Mouse (Mus musculus) embryonic facial prominence, embryonic 15.5 days (tissue): ENCODE data around the gene Zrsr1. TPM values are rescaled to one million over a fixed set of nuclear protein-coding genes. Genes with fewer than 3 reads are reported as not detected.

Source experiments
- ATAC-seq: fragments of 200-750 bp; cut with Nextera tagmentation; 2 replicates; pipeline ENCODE4 v1.8.0; 2017; ENCODE audit warnings: low read depth, moderate TSS enrichment; ENCODE audit not compliant: insufficient number of reproducible peaks, low FRiP score, low TSS enrichment
- H3K27ac ChIP-seq: fragments of 300-500 bp; sonication (generic); replicated peaks from 2 replicates; pipeline ENCODE4 v1.5.1; 2015; ENCODE audit warnings: mild to moderate bottlenecking, inconsistent platforms
- H3K27me3 ChIP-seq: fragments of 300-500 bp; sonication (generic); 2 replicates; pipeline ENCODE4 v1.6.1; 2015; ENCODE audit warnings: inconsistent platforms
- H3K36me3 ChIP-seq: fragments of 300-500 bp; sonication (generic); 2 replicates; pipeline ENCODE4 v1.6.1; 2015; ENCODE audit warnings: mild to moderate bottlenecking, inconsistent platforms
- H3K4me1 ChIP-seq: fragments of 300-500 bp; sonication (generic); 2 replicates; pipeline ENCODE4 v1.6.1; 2015; ENCODE audit warnings: inconsistent platforms
- H3K4me2 ChIP-seq: fragments of 300-500 bp; sonication (generic); replicated peaks from 2 replicates; pipeline ENCODE4 v1.6.1; 2015; ENCODE audit warnings: mild to moderate bottlenecking, inconsistent platforms
- H3K4me3 ChIP-seq: fragments of 300-500 bp; sonication (generic); replicated peaks from 2 replicates; pipeline ENCODE4 v1.5.1; 2015; ENCODE audit warnings: mild to moderate bottlenecking, inconsistent platforms
- H3K9ac ChIP-seq: fragments of 300-500 bp; sonication (generic); 2 replicates; pipeline ENCODE4 v1.6.1; 2015; ENCODE audit warnings: inconsistent platforms
- H3K9me3 ChIP-seq: fragments of 300-500 bp; sonication (generic); replicated peaks from 2 replicates; pipeline ENCODE4 v1.6.1; 2016; ENCODE audit warnings: inconsistent platforms
- WGBS: fragments of 180-500 bp; shearing (Covaris S2); methylation state at CpG from one replicate; pipeline ENCODE4 v1.1.7; 2015; 5-methylcytosine and 5-hydroxymethylcytosine counted together
- polyA plus RNA-seq: library from polyadenylated mRNA; unstranded; fragments of >200 nt; fragmentation: Nextera tagmentation; extraction: Ambion mirVana; gene quantifications from 2 replicates; pipeline ENCODE4 v1.2.1, GENCODE M21; 2015

Gene Zrsr1
- polyA plus RNA-seq, 1 experiment from 2014 or later: 3.5 TPM

- peak overlapping the region; percentile 78; the same call in 1 of the 2 replicates for H3K27ac ChIP-seq
- no peaks in the 10 kb centered on the region for H3K27me3 ChIP-seq
- peak overlapping the region; percentile 49 for H3K4me2 ChIP-seq
- no peak overlapping the region for H3K9ac ChIP-seq
- no peak for ATAC-seq
- peak overlapping the region; percentile 58 for H3K4me3 ChIP-seq
- peaks cover 13% of the 10 kb centered on the region; the same call in 1 of the 2 replicates for H3K9me3 ChIP-seq
- WGBS: 52% methylated on average over 14 of the region's 14 CpGs
- H3K4me1 ChIP-seq: peaks cover 14% of the 10 kb centered on the region
- H3K36me3 ChIP-seq: peaks cover 21% of the 10 kb centered on the region
These were observed 1.8 kb downstream of the Zrsr1 start for GRCm38 (mm10) chr11:22973599-22973998.

GRCm38 (mm10) chr11:22978215-22978614 lies 6.4 kb downstream of the Zrsr1 start:
- Histone ChIP-seq H3K4me2 (no peak overlapping the region), H3K27ac (no peak overlapping the region), H3K4me1 (peaks cover 23% of the 10 kb centered on the region), H3K36me3 (peaks cover 19% of the 10 kb centered on the region), H3K9me3 (no peaks in the 10 kb centered on the region), H3K27me3 (no peaks in the 10 kb centered on the region), H3K4me3 (no peak overlapping the region), H3K9ac (no peak overlapping the region)
- 92% methylated on average over 3 of the region's 3 CpGs for WGBS
- ATAC-seq: no peak

GRCm38 (mm10) chr11:22978711-22979110 lies 6.9 kb downstream of the Zrsr1 start:
- ATAC-seq: no peak
- Histone ChIP-seq H3K4me1 (peaks cover 23% of the 10 kb centered on the region), H3K9ac (no peak overlapping the region), H3K27me3 (no peaks in the 10 kb centered on the region), H3K36me3 (peaks cover 14% of the 10 kb centered on the region), H3K4me2 (no peak overlapping the region), H3K4me3 (no peak overlapping the region), H3K27ac (no peak overlapping the region), H3K9me3 (no peaks in the 10 kb centered on the region)
- 69% methylated on average over 1 of the region's 1 CpGs for WGBS

- Histone ChIP-seq H3K9ac (no peak overlapping the region), H3K36me3 (peaks cover 11% of the 10 kb centered on the region; the same call in 1 of the 2 replicates), H3K27ac (no peak overlapping the region), H3K9me3 (no peaks in the 10 kb centered on the region), H3K4me2 (no peak overlapping the region), H3K27me3 (no peaks in the 10 kb centered on the region), H3K4me3 (no peak overlapping the region), H3K4me1 (peaks cover 21% of the 10 kb centered on the region)
- 89% methylated on average over 1 of the region's 1 CpGs for WGBS
- ATAC-seq: no peak
These were observed 7.4 kb downstream of the Zrsr1 start for GRCm38 (mm10) chr11:22979221-22979620.

- peak overlapping the region; percentile 65 for H3K4me2 ChIP-seq
- H3K9ac ChIP-seq: peak overlapping the region; percentile 74; the same call in 1 of the 2 replicates
- no peaks in the 10 kb centered on the region for H3K9me3 ChIP-seq
- no peak for ATAC-seq
- H3K4me1 ChIP-seq: peaks cover 15% of the 10 kb centered on the region
- peaks cover 9% of the 10 kb centered on the region; the same call in 1 of the 2 replicates for H3K36me3 ChIP-seq
- H3K27ac ChIP-seq: no peak overlapping the region
- 41% methylated on average over 4 of the region's 4 CpGs for WGBS
- no peaks in the 10 kb centered on the region for H3K27me3 ChIP-seq
- peak overlapping the region; percentile 80 for H3K4me3 ChIP-seq
These were observed 9.2 kb downstream of the Zrsr1 start for GRCm38 (mm10) chr11:22981041-22981440.

GRCm38 (mm10) chr11:22981543-22981950 lies 9.7 kb downstream of the Zrsr1 start:
- Histone ChIP-seq H3K36me3 (peaks cover 9% of the 10 kb centered on the region; the same call in 1 of the 2 replicates), H3K4me2 (peak overlapping the region; percentile 65), H3K27me3 (no peaks in the 10 kb centered on the region), H3K9ac (peak overlapping the region; percentile 74), H3K4me1 (peaks cover 10% of the 10 kb centered on the region), H3K27ac (peak overlapping the region; percentile 99), H3K4me3 (peak overlapping the region; percentile 80), H3K9me3 (no peaks in the 10 kb centered on the region)
- WGBS: 4% methylated on average over 12 of the region's 12 CpGs
- ATAC-seq: peak; percentile 59

- peak within 1 kb of the TSS; percentile 74 for H3K9ac ChIP-seq
- peak within 1 kb of the TSS; percentile 99 for H3K27ac ChIP-seq
- peaks cover 9% of the 10 kb centered on the region for H3K4me1 ChIP-seq
- ATAC-seq: peak; percentile 90
- no peaks in the 10 kb centered on the region for H3K27me3 ChIP-seq
- peak within 1 kb of the TSS; percentile 65 for H3K4me2 ChIP-seq
- H3K36me3 ChIP-seq: peaks cover 9% of the 10 kb centered on the region; the same call in 1 of the 2 replicates
- peak within 1 kb of the TSS; percentile 80 for H3K4me3 ChIP-seq
- H3K9me3 ChIP-seq: no peaks in the 10 kb centered on the region
- 3% methylated on average over 42 of the region's 42 CpGs for WGBS
These were observed 10.4 kb downstream of the Zrsr1 start, which contains the start of the genes Gm28048 and Commd1 for GRCm38 (mm10) chr11:22981984-22982757. Gene Gm28048 (minus strand): TSS chr11:22982090. Gene Commd1 (minus strand): TSS chr11:22982382.

GRCm38 (mm10) chr11:22982846-22983245 lies 11.0 kb downstream of the Zrsr1 start:
- no peak overlapping the region for H3K4me2 ChIP-seq

GRCm38 (mm10) chr11:22985510-22985909 lies 13.7 kb downstream of the Zrsr1 start:
- no peaks in the 10 kb centered on the region for H3K9me3 ChIP-seq
- 79% methylated on average over 3 of the region's 3 CpGs for WGBS
- no peaks in the 10 kb centered on the region for H3K27me3 ChIP-seq
- H3K4me3 ChIP-seq: no peak overlapping the region
- ATAC-seq: no peak
- H3K36me3 ChIP-seq: no peaks in the 10 kb centered on the region
- no peak overlapping the region for H3K27ac ChIP-seq
- peaks cover 9% of the 10 kb centered on the region for H3K4me1 ChIP-seq
- no peak overlapping the region for H3K4me2 ChIP-seq
- no peak overlapping the region for H3K9ac ChIP-seq

More at GRCm38 (mm10) chr11:22982846-22983245, 11.0 kb downstream of the Zrsr1 start:
- Histone ChIP-seq H3K27me3 (no peaks in the 10 kb centered on the region), H3K9ac (no peak overlapping the region), H3K27ac (no peak overlapping the region), H3K4me1 (peaks cover 9% of the 10 kb centered on the region), H3K36me3 (peaks cover 9% of the 10 kb centered on the region; the same call in 1 of the 2 replicates), H3K9me3 (no peaks in the 10 kb centered on the region), H3K4me3 (no peak overlapping the region)
- ATAC-seq: no peak
- WGBS: 66% methylated on average over 6 of the region's 6 CpGs

GRCm38 (mm10) chr11:22987357-22987756 lies 15.6 kb downstream of the Zrsr1 start:
- ATAC-seq: no peak
- WGBS: 46% methylated on average over 2 of the region's 2 CpGs
- H3K36me3 ChIP-seq: no peaks in the 10 kb centered on the region
- no peak overlapping the region for H3K27ac ChIP-seq
- H3K9me3 ChIP-seq: no peaks in the 10 kb centered on the region
- no peaks in the 10 kb centered on the region for H3K27me3 ChIP-seq
- H3K4me3 ChIP-seq: no peak overlapping the region
- H3K4me2 ChIP-seq: no peak overlapping the region
- no peak overlapping the region for H3K9ac ChIP-seq
- peaks cover 11% of the 10 kb centered on the region for H3K4me1 ChIP-seq

GRCm38 (mm10) chr11:22989786-22990185 lies 18.0 kb downstream of the Zrsr1 start:
- peak overlapping the region; percentile 88 for H3K9ac ChIP-seq
- no peaks in the 10 kb centered on the region for H3K27me3 ChIP-seq
- H3K4me2 ChIP-seq: peak overlapping the region; percentile 83
- peaks cover 11% of the 10 kb centered on the region for H3K4me1 ChIP-seq
- no peaks in the 10 kb centered on the region for H3K9me3 ChIP-seq
- peak overlapping the region; percentile 93 for H3K27ac ChIP-seq
- H3K36me3 ChIP-seq: peaks cover 10% of the 10 kb centered on the region
- peak overlapping the region; percentile 79 for H3K4me3 ChIP-seq
- no peak for ATAC-seq
- 41% methylated on average over 1 of the region's 1 CpGs for whole genome bisulfite sequencing
